Mouse (Mus musculus) T-helper 1 cell (primary cell): Measurements from ENCODE around the gene Abtb2.

Experiments used
- in situ Hi-C: fragments of 300-600 bp; cut with MboI, MseI; formaldehyde crosslinking; loops from one replicate; pipeline ENCODE4 v1.15.1; 2025; ENCODE audit warnings: high pct_unique_total_duplicates

The Abtb2 gene

DNA sequence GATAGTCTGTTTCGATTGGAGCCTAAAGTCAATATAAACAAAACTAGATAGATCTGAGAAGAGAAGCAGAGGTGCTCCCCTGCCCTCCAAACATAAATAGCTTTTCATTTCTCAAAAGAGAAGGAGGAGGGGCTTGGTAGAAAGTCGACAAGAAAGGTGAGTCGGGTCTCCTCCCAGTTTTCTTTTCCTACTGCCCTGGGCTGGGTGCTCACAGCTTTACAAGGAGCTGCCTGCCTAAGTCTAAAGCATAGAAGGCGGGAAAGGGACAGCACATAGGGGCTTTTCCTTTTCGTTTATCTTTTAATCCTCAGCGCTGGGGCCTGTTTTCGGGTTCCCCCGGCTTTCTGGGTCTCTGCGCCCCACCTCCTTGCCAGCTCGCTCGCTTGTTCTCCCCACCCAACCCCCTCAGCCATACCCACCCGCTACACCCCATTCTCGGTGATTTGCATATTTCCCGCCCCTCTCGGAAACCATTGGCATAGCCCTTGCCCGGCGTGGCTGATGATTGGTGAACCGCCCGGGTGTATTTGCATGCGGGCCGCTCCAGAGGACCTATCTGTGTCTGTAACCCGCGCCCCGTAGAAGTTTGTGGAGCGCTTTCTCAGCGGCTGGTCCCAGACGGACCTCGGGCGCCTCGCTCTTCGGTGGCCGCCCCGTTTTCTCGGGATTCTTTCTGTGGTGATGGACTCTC, at the start of gene Abtb2:
Abtb2 (plus strand) TSS at position 579 of the 691 bp plus-strand sequence.
- in situ Hi-C loops, result no loop called here

DNA sequence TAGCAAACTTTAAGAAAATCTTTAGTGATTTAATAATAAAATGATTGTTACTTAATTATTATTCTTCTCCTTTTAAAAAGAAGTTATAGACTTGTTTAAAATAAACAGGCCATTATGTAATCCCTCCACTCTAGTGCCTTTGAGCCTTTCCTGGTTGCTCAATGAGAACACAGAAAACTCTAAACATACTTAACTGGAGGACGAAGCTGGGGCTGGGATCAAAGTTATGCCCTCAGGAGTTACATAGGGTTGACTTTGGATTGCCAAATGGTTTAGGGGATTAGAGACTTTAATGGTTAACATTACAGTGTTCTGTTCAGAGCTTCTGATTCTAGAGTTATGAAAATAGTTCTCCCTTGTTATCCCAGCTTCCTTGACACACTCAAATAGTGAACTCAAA, 49.6 kb upstream of the Abtb2 start:
- in situ Hi-C loops, result loop anchor here (5.0 kb wide), 1 partner anchor 949 kb away; no protein-coding TSS in a partner anchor

DNA sequence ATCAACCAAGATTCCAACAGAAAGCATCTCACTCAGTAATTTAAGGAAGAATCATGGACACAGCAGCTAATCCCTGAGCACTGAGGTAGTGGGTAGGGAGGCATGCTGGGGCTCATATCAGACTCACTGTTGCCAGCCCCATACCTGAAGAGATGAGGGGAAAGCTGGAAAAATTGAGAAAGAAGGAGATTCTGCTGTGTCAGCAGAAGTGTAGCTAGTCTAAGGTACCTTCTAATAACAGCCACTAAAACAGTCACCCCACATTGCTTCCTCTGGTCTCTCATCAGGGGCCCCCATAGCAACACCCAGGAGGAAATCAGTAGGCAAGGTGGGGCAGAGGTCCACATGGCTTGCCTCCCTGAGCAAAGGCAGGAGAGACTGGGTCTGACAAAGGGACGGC, 40.5 kb upstream of the Abtb2 start:
- in situ Hi-C loops, result loop anchor here (25.0 kb wide), 1 partner anchor 462 kb away; no protein-coding TSS in a partner anchor

DNA sequence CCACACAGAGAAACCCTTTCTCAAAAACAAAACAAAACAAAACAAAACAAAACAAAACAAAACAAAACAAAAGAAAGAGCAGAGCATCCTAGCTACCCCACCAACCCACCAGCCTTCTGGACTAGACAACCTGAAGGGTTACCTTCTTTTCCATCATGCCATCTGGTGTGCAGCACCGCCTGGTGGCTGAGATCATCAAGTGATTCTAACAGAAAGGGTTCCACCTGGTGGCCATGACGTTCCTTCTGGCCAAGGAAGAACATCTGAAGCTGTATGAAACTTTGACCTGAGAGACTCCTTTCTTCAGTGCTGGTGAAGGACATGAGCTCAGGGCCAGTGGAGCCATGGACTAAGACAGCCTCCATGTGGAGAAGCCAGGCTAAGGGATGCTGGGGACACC, 19.0 kb upstream of the Abtb2 start:
- in situ Hi-C loops, result loop anchor here (5.0 to 25.0 kb wide), 2 partner anchors 90 to 440 kb away; no protein-coding TSS in a partner anchor

DNA sequence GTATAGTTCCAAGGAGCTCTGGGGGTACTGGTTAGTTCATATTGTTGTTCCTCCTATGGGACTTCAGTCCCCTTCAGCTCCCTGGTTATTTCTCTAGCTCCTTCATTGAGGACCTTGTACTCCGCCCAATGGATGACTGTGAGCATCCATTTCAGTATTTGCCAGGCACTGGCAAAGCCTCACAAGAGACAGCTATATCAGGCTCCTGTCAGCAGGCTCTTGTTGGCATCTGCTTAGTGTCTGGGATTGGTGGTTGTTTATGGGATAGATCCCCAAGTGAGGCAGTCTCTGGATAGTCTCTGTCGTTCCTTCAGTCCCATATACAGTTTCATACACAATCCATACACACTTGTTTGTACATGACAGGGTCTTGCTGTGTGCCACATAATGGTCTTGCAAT, 15.8 kb upstream of the Abtb2 start:
- in situ Hi-C loops, result loop anchor here (10.0 kb wide), 1 partner anchor 304 kb away; no protein-coding TSS in a partner anchor

DNA sequence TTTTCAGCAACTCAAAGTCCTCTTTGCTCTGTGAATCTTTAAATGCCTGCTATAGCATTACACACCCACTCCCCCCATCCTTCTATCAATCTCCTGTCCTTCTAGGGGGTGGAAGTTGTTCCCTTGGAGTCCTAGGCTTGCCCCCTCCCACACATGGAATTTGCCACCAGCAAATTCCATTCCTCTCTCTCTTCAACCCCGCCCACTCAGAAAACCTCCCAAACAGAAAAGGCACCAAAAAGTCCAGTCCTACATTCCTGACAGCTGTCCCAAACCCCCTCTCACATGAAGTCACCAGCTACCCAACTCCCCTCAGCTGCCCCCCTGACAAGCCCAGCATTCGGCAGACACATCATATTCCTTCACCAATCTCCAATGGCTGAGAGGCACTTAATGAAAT, 12.1 kb upstream of the Abtb2 start:
- in situ Hi-C loops, result loop anchor here (10.0 kb wide), 1 partner anchor 301 kb away; no protein-coding TSS in a partner anchor

DNA sequence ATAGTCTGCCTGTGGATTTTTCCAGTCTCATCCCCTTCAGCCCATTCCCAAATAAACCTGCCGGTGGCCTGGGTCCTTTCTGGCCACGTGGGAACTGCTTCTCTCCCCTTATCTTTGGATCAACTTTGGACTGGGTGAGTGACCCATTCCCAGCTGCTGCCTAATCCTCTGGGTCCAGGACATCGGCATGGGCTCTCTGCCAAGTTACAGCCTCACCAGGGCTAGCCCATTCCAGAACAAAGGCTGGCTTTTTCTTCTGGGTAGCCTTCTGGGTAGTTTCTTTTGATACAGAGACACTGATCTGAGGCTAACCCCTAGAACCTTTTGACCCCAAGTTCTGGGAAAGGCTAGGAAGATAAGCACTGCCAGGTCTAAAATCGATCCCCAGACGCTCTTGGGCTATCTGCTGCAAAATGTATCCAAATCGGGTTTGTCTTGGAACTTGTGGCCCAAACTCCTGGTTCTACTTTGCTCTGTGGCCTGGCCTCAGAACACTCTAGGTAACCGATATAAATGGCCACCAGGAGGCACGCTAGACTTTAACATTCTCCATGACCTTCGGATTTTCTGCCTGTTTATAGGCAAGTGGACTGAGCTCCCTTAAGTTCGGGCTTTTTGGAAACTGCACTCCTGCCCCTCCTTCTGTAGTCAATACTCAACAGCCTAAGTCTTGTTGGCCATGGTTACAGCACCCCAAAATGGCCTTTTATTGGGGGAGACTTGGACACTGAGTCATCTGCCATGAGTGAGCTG, 9.8 kb upstream of the Abtb2 start:
- in situ Hi-C loops, result loop anchor here (10.0 kb wide), 1 partner anchor 298 kb away; no protein-coding TSS in a partner anchor

DNA sequence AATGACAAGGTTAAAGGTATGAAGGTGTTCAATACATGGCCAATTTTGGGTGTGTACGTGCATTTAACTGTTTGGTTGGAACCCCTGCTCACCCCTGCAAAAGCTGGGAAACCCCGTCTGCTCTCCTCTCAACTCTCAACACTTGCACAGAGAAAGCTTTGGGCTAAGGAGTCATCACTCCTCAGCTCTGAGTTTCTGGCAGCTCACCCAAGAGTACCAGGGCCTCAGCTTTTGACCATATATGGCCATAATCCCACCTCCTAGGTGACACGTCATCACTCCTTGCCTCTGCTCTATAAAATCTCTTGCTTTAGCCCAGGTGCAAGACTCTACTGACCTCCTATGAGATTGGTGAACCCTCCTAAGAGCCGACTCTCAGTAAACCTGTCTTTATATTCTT, 5.2 kb upstream of the Abtb2 start:
- in situ Hi-C loops, result loop anchor here (5.0 kb wide), 1 partner anchor 161 kb away; no protein-coding TSS in a partner anchor

DNA sequence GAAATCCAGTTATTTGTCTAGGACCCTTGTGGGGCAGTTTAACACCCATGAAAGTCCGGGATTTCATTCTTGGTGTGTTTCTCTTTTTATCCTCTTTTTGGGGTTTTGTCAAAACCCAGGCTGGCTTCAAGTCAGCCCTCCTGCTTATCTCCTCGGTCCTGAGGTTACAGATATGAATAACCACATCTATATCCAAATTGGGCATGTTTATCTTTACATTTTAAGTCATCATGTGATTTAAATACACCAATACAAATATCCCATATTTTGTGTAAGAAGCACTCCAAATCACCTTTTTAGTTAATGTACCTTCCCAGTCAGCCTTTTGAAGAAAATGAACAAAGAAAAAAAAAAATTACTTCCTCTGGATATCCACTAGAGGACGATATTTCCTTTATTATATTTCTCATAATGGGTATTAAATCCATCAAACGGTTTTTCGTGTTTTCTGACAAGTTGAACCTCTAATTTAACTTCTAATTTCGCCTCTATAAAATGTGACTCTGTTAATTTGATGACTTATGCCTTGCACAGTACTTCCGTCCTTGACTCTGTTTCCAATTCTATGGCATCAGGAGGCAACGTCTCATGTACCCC, 1.6 kb upstream of the Abtb2 start:
- in situ Hi-C loops, result loop anchor here (5.0 kb wide), 1 partner anchor 158 kb away; no protein-coding TSS in a partner anchor

DNA sequence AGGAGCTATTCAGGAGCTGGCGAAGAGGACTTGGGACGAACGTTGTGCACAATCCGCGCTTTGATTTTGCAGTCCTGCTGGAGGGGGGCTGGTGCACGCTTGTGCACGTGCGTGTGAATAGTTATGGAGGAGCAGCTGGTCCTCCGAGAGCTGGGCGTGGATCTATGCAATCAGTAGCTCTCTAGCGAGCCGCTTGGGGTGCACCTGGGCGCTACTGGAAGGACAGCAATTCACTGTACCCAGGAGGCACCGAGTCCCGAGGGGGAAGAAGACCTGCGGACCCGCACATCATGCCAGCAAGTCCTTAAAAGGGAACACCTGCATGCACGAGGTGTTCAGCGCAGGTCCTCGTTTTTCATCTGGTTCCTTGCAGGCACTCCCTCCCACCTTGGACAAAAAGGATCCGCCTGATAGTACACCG, 929 bp upstream of the Abtb2 start:
- in situ Hi-C loops, result no loop called here

DNA sequence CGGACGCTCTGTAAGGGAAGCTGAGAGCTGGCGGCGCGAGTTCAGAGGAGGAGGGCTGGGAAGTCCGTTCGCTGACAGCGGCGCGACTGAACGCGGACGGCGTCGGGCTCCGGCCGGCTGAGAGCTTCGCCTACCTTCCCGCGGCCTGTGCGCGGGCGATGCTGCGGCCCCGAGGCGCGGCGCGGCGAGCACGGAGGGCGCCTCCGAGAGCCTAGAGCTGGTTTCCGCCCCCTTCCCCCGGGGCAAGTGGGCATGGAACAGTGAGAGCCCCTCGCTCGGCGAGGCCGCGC, 258 bp downstream of the Abtb2 start:
- in situ Hi-C loops, result no loop called here

DNA sequence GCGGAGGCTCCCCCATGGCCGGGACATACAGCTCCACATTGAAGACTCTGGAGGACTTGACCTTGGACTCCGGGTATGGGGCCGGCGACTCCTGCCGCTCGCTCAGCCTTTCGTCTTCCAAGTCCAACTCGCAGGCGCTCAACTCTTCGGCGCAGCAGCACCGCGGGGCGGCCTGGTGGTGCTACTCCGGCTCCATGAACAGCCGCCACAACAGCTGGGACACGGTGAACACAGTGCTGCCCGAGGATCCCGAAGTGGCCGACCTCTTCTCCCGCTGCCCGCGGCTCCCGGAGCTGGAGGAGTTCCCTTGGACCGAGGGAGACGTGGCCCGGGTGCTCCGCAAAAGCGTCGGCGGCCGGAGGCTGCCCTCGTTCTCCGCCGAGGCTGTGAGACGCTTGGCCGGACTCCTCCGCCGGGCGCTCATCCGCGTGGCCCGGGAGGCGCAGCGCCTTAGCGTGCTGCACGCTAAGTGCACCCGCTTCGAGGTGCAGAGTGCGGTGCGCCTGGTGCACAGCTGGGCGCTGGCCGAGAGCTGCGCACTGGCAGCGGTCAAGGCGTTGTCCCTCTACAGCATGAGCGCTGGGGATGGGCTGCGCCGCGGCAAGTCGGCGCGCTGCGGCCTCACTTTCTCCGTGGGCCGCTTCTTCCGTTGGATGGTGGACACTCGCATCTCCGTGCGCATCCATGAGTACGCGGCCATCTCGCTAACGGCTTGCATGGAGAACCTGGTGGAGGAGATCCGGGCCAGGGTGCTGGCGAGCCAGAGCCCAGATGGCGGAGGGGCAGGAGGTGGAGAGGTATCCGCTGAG, 807 bp downstream of the Abtb2 start:
- in situ Hi-C loops, result no loop called here

DNA sequence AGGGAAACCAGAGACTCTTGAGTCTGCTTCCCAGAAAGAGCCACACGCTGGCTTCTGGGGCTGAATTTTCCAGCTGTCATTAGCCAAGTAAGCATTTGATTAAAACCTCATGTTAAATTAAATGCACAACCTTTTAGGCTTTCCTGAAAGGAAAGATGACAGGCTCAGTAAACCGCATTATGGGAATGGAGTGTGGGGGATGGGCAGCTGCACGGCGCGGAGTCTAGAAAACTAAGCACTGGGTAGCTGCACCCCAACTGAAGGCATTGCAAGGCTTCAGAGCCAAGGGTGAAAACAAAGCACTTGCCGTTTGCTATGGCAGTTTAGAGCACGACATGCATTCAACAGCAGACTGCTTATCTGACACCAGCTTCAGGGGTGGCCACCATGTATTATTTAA, 2.1 kb downstream of the Abtb2 start:
- in situ Hi-C loops, result no loop called here

DNA sequence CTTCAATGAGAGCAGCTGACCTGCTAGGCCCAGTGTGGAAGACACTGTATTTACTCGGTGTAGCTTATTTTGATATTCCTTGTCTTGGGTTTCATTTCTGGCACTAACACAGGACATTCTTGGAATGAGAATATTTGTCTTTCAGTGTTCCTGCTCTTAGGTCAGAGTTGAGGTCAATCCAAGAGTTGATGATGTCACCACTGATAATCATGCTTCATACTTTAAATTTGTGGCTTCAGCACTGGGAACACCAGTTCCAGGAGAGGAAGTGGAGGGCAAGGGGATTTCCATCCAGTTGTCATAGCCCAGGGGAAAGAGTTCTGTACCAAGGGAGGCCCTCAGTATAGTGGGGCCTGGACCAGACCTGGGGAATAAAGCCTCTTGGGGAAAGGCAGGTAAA, 3.6 kb downstream of the Abtb2 start:
- in situ Hi-C loops, result no loop called here

DNA sequence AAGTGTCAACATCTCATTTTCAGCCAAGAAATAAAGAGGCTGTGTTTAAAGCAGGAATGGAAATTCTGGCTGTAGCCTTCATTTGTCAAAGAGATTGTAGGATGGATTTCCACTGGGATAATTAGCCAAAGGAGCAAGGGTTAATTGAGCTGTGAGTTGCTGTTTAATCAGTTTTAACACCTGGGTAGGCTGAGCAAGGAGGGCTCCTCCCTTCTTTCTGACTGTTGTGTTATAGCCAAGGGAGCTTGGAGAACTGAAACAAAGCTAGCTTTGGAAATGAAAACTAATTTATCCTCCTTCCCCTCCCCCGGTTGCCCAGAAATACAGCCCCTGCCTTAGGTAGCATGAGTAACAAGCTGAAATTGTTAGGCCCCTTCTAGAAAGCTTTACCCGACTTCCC, 6.2 kb downstream of the Abtb2 start:
- in situ Hi-C loops, result no loop called here

DNA sequence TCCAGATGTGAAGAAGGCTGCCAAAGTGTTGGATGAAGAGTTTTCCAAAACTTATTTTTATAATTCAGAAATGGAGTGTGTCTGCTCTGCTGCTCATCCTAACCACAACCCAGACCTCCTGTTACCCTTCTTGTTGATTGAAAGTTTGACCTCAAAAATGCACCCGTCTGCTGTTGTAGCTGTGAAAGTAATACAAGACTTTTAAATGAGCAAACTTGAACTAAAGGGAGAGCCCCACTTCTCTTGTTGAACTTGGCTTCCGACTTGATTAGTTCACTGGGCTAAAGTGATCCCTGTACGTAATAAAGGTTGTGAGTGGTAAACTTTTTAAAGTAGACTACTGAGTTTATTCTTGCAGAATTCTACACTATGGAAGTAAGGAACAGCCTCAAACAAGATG, 10.3 kb downstream of the Abtb2 start:
- in situ Hi-C loops, result loop anchor here (5.0 kb wide), 1 partner anchor 41 kb away; no protein-coding TSS in a partner anchor

DNA sequence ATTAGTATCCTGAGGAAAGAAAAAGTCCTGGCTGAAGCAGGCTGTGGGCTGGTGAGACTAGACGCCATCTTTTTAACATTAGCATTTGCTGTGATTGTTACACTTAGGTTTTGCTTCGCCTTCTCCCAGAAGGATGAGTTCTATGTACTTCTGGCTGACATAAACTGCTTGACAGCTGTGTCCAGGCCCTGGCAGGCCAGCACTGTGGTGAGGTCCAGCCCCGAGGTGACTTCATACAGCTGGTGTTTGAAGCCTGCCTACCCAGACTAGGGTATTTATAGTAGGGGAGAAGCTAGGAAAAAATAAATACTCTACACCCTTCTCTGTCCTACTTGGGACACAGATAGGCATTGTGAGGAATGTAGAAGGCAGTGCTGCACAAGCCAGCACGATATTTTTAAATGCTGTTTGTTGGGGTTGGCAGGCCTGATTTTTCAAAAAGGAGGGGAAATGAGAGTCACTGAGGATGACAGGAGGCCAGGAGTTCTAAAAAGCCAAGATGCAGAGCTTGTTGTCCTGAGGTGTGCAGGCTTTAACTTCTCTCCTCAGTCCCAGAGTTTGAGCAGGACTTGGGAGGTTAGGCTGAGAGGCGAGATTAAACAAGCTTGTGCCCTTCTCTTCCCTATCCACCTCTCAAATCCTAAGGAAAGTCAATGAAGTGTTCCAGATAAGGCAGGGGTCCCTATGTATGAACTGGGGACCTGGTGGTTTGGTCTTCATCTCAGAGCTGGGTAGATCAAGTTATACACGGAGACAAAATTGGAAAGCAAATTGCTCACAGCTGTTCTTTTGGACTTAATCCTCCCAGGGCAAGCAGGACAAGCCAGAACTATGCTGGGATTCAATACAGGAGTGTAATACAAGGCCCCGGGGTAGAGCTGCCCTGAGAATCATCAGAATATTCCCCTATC, 11.9 kb downstream of the Abtb2 start:
- in situ Hi-C loops, result loop anchor here (5.0 kb wide), 1 partner anchor 39 kb away; no protein-coding TSS in a partner anchor

DNA sequence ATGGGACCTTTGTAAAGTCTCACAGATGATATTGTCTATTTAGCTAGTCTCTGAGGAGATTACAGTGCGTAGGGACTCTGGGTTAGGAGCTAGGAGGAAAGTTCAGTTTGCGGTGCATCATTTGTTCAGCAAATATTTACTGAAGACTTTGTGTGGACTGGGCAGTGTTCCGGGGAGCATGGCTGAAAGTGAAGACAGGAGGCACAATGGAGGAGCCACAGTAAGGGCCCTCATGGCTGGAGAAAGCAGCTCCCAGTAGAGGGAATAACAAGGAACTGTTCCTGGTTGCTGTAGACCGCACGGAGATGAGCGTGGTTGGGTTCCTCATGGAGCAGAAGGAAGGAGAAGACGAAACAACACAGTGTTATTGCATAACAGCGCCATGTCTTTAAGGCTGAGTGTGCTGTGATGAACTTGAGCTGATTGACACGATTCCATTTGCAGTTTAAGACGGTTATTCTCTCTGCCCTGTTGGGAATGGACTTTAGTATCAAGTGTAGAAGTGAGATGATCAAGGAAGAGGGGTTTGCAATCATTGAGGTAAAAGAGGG, 12.6 kb downstream of the Abtb2 start:
- in situ Hi-C loops, result loop anchor here (5.0 kb wide), 1 partner anchor 39 kb away; no protein-coding TSS in a partner anchor

DNA sequence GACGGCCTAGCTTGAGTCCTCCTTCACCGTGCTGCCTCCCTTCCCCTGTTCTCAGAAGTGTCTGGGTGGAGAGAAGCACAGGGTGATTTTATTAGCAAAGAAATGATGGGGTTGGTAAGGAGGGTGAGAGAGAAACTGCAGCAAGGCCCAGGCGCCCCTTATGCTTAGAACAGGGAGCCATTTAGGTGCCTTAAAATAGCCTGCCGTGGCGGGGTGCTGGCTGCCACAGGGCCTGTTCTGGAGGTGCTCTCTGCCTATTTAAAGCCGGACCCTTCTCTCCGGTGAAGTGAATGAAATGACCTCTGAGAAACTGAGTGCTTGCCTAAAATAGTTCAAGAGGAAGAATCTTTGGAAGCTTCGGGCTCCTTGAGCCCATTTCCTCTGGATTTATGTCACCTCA, 14.6 kb downstream of the Abtb2 start:
- in situ Hi-C loops, result no loop called here

DNA sequence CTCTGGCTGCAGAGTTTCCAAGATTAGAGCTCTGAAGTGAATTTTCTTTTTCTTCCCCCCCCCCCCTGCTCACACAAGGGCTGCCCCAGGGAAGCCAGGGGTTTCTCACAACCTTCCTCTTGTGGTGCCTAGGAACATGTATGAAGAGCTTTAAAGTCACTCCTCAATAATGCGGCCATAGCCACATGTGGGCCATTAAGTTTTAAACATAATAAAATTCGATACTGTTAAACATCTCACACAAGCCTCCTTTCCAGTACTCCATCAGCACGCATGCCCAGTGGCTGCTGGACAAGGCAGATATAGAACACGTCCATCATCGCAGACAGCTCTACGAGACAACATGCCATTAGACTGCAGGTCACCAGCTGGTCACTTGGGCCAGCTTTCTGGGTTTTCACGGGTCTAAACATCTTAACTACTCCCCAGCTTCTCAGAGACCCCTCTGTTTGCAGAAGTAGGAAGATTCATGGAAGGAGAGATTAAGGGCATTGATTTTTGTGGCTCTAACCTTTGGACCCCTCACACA, 15.3 kb downstream of the Abtb2 start:
- in situ Hi-C loops, result no loop called here
